Mouse (Mus musculus): ENCODE results near the gene Mapk6. TPM values are rescaled to one million over a fixed set of nuclear protein-coding genes. Genes with fewer than 3 reads are reported as not detected.
"Not testable (repeated sequence)": the region's sequence is repeated elsewhere in the genome, so short reads cannot be mapped to it uniquely, and the experiment has no call there.

The Mapk6 gene
- 10 to 100 TPM; 31.4 to 49.5 (median 36.9) TPM for total RNA-seq (2022)

GRCm38 (mm10) chr9:75409852-75410378 lies at the start of gene Mapk6:
TSS of gene Mapk6 (minus strand) at chr9:75410005.
- peak; percentile 94 for DNase-seq

- DNase-seq = no peak
These were observed 45.9 kb upstream of the Mapk6 start for GRCm38 (mm10) chr9:75455684-75456083.

- DNase-seq = no peak
These were observed 44.2 kb upstream of the Mapk6 start for GRCm38 (mm10) chr9:75453994-75454393.

GRCm38 (mm10) chr9:75448021-75448420 lies 38.2 kb upstream of the Mapk6 start:
- no peak for DNase-seq

GRCm38 (mm10) chr9:75446574-75446973 lies 36.8 kb upstream of the Mapk6 start:
- not testable (repeated sequence) for DNase-seq

- no peak for DNase-seq
These were observed 35.2 kb upstream of the Mapk6 start for GRCm38 (mm10) chr9:75444981-75445380.

- no peak for DNase-seq
These were observed 31.9 kb upstream of the Mapk6 start for GRCm38 (mm10) chr9:75441691-75442131.

- DNase-seq = peak; percentile 88
These were observed 31.2 kb upstream of the Mapk6 start, which contains the start of gene Leo1 for GRCm38 (mm10) chr9:75440796-75441666. TSS of gene Leo1 (plus strand) at chr9:75441524.

GRCm38 (mm10) chr9:75437653-75438385 lies 28.0 kb upstream of the Mapk6 start:
- no peak for DNase-seq

GRCm38 (mm10) chr9:75435918-75436317 lies 26.1 kb upstream of the Mapk6 start:
- DNase-seq = peak; percentile 85

- no peak for DNase-seq
These were observed 25.5 kb upstream of the Mapk6 start for GRCm38 (mm10) chr9:75435291-75435690.

GRCm38 (mm10) chr9:75434872-75435271 lies 25.1 kb upstream of the Mapk6 start:
- no peak for DNase-seq

GRCm38 (mm10) chr9:75434172-75434793 lies 24.5 kb upstream of the Mapk6 start:
- DNase-seq = peak; percentile 19

- DNase-seq = no peak
These were observed 22.9 kb upstream of the Mapk6 start for GRCm38 (mm10) chr9:75432694-75433093.

- peak; percentile 42 for DNase-seq
These were observed 21.2 kb upstream of the Mapk6 start for GRCm38 (mm10) chr9:75430822-75431621.

- no peak for DNase-seq
These were observed 19.9 kb upstream of the Mapk6 start for GRCm38 (mm10) chr9:75429657-75430056.

- no peak for DNase-seq
These were observed 19.2 kb upstream of the Mapk6 start for GRCm38 (mm10) chr9:75429040-75429439.

GRCm38 (mm10) chr9:75428274-75428600 lies 18.4 kb upstream of the Mapk6 start:
- DNase-seq = no peak

GRCm38 (mm10) chr9:75427366-75428273 lies 17.8 kb upstream of the Mapk6 start:
- DNase-seq = no peak

- DNase-seq = no peak
These were observed 16.1 kb upstream of the Mapk6 start for GRCm38 (mm10) chr9:75425796-75426391.

All from adrenal gland, adult 8-10 months (tissue).